Mouse (Mus musculus): Measurements from ENCODE around the gene Slc52a3. TPM values are rescaled to one million over a fixed set of nuclear protein-coding genes. Genes with fewer than 3 reads are reported as not detected.
A peak's percentile ranks its signal among the peaks of the same experiment; 100 is the strongest.
"Not testable (repeated sequence)": the region's sequence is repeated elsewhere in the genome, so short reads cannot be mapped to it uniquely, and the experiment has no call there.

The Slc52a3 gene
- total RNA-seq, 2 experiments from 2014 or later, result 3.1 TPM

GRCm38 (mm10) chr2:151972880-151973594 lies 23.3 kb upstream of the Slc52a3 start:
- peak in 1 of 2 experiments; percentile 36 for DNase-seq (ENCODE audit: low spot score in 2 of 2)

DNA sequence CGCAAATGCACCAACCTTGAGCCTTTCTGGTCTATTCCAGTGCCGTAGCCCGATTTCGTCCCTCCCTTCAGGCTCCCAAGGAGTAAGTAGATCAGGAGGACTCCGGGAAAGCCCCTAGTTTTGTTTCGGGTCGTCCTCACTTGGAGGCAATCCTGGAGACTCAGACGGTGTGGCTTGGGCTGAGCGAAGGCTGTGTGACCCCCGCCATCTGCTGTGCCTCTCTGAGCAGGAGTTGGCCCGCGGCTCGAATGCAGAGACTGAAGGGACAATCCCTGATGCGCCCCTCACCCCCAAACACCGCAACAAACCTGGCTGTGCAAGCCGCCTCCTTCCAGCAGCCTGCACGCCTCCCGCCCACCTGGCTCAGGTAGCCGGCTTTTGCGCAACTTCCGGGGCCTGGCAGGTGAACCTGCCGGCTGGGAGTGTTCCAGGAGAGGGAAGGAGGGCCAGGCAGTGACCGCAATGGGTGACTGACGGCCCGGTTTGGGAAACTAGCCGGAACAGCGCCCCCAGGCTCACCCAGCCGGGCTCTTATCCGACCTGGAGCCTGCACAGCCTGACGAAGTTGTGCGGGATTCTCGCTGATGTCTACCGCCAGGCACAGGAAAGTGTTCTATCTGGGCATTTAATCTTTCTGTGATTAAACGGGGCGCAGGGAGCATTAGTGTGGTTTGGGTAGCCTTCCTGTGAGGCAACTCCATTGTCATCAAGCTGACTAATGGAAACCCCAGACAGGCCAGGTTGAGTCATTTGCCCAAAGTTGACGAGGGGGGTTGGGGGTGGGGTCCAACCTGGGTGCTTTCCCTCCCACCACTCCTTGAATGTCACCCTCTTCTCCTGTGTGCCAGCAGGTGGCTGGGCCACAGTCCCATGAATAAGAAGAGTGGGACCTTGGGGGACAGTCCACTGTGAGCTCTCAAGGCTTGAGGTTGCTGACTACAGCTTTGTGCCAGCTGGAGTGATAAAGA lies 22.4 kb upstream of the Slc52a3 start:
- DNase-seq (ENCODE audit: low spot score in 2 of 2), result no peak

- no peak for DNase-seq (ENCODE audit: low spot score in 2 of 2)
Observed at GRCm38 (mm10) chr2:151975295-151975694, 21.0 kb upstream of the Slc52a3 start.

DNA sequence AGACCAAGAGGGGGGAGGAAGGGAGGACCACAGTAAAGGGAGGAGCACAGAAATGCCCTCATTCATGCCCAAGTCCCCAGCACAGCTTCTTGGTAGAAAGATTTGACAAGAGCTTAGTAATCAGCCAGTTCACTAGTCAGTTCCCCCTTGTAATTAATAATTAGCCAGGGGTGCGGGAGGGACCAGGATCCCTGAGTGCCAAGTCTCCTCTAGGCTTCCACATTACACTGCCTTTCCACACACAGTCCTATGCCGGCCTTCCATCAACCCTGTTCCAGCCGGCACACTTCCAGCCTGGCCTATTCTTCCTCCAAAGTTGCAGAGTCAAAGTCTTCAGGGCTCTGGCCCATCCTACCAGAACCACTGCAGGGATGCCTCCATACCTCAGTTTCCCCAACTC lies 20.2 kb upstream of the Slc52a3 start:
- no peak for DNase-seq (ENCODE audit: low spot score in 2 of 2)

DNA sequence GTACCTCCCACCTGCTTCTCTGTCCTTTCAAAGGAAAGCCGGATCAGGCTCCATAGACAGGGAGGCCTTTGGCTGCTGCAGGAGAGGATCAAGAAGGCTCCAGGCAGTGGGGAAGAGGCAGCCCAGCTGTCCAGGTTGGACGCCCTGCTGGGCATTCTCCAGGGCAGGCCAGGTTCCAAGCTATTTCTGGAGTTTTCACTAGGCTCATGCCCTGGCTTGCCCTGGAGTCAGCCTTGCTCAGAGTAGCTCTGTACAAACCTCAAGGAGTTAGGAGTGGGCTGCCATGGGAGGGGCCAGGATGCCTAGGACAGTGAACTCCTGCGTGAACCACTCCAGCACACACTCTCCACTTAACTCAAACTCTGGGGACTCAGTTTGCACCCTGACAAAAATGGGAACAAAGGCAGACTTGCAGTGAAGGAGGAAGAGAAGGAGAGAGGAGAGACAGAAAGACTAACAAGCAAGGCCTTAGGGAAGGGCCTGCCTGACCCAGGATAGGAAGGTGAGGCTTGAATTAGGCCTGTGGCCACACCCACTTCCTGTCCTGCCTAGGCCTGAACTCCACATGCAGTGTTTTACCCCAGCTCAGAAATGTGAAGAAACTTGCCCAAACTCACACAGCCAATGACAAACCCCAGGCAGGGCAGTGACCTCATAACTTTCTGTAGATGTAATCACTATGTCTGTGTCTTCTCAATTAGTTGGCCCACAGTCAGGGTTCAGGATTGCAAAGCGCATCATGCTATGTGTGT lies 18.4 kb upstream of the Slc52a3 start:
- peak in 1 of 2 experiments; percentile 18 for DNase-seq (ENCODE audit: low spot score in 2 of 2)

- DNase-seq (ENCODE audit: low spot score in 2 of 2), result no peak
Observed at GRCm38 (mm10) chr2:151978494-151978893, 17.8 kb upstream of the Slc52a3 start.

- peak; percentile 90 to 92 for DNase-seq (ENCODE audit: low spot score in 2 of 2)
Observed at GRCm38 (mm10) chr2:151979470-151980354, 16.6 kb upstream of the Slc52a3 start, which contains the start of gene Fam110a. TSS of gene Fam110a (minus strand) at chr2:151980219.

DNA sequence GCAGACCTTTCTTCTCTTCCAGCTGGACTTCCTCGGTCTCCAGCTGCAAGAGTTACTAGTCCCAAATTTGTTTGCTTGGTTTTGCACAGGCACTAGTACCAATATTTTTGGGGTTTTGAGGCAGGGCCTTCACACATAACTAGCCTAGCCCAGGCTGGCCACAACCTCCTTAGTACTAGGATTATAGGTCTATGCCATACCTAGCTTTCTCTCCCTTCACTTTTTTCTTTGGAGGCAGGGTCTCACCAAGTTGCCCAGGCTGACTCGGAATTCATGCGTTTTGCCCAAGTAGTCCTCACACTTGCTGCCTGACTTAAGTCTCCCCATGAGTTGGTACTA lies 16.0 kb upstream of the Slc52a3 start:
- DNase-seq (ENCODE audit: low spot score in 2 of 2), result no peak

DNA sequence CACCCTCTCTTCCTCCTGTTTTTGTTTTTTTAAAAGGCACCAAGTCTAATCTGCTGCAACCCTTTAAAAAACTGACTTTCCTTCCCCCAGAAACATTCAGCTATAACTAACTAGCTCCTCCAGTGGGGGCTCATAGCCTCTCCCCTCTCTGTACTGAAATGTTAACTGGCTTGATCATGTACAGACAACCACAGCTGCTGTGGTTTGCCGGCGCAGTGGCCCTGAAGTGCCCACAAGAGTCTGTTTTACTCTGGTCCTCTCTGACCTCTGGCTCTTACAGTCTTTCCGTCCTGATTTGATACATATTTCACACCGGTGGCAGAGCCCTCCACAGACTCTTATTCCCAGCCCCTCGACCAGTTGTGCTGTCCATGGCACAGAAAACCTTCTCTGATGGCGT lies 15.0 kb upstream of the Slc52a3 start:
- no peak for DNase-seq (ENCODE audit: low spot score in 2 of 2)

- DNase-seq (ENCODE audit: low spot score in 2 of 2), result no peak
Observed at GRCm38 (mm10) chr2:151982476-151982875, 13.8 kb upstream of the Slc52a3 start.

DNA sequence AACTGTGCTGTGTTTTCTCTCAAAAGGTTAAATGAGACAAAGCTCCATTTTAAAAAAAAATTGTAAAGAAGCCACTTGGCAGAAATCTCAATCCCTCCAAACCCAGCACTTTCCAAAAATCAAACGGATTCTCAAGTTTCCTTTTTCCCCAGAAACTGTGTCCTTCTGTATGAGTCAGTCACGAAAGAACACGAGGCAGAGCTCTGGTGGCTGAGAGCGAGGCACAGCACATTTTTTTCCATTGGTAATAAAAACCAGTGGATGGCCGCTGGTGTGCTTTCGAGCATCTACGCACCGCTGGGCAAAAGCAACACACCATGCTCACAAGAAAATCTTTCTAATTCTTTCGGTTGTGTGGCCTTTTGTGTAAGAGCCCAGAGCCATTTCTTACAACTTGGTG lies 12.3 kb upstream of the Slc52a3 start:
- no peak for DNase-seq (ENCODE audit: low spot score in 2 of 2)

DNA sequence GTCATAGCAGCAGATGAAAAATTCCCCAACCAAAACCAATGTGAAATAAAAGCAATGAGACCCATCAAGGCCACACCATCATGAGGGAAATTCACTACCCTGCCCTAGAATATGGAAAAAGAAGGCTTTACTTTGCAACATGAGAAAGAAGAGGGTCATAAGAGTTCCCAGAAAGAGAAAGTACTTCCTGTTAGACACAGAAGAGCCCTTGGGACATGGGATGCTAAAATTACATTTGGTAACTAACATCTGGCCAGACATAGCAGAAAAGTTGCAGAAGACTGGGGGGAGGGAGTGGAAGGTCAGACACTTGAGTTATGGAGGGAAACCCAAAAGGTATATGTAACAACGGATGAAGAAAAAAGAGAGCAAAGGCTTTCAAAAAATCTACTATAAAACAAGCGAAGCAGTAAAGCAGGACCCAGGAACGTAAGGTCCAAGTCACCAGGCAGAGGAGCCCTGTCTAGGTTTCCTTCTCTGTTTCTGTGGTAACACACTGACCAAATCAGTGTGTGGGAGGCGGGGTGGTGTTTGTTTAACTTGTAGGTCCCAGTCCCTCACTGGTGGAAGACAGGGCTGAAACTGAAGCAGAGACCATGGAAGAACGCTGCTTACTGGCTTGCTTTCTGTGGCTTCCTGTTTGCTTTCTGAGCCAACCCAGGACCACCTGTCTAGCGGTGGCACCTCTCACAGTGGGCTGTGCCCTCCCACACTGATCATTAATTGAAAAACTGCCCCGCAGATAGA lies 10.7 kb upstream of the Slc52a3 start:
- DNase-seq (ENCODE audit: low spot score in 2 of 2), result no peak

DNA sequence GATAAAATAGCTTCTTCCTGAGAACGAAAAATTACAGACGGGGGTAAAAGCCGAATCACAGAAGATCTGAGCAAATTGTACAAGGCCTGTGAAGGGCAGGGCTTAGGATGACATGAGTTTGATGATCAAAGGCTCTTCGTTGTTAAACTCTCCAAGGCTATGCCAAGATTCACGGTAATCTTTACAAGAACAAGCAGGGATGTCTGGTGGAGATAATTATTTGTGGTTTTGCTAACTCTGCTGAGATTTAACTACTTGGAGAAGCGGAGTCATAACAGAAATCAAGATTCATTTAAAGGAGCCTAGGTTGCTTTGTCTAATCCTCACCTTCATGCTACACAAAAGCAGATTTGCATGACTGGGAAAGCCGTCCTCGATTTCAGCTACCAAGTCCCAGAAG lies 9.4 kb upstream of the Slc52a3 start:
- DNase-seq (ENCODE audit: low spot score in 2 of 2), result no peak

GRCm38 (mm10) chr2:151988978-151989377 lies 7.3 kb upstream of the Slc52a3 start:
- no peak for DNase-seq (ENCODE audit: low spot score in 2 of 2)

DNA sequence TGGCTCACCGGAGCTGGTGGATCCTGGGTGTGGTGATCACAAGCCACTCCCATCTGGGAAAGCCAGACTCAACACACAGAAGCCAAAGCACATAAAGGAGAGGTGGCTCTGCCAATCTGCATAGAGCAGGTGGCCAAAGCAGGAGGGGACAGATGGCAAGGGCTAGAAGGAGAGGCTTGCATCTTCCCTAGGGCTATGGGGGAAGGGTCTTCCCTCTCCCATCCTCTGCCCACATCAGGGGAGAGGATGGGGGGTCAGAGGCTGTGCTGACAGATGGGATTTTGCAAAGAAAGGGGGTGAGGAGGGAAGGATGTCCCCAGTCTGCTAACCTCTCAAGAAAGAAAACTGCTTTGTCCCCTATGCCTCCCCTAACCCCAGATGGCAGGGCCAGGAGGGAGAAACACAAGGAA lies 5.3 kb upstream of the Slc52a3 start:
- DNase-seq (ENCODE audit: low spot score in 2 of 2), result no peak

DNA sequence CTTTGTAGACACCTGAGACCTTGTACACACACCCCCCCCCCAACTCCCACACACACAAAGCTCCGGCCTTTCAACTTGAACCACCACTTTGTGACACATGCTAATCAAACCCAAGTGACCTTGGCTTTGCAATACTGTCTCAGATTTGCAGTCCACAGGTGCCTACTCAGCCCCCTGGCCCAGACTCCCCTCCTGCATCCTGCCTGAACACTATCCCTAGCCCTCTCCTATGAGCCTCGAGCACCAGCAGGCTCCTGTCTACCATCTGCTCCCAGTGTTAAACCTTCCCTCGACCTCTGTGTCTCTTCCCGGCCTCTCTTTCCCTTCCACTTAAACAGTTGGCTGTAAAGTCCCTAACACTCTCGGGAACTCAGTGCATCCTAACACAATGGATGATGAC lies 4.9 kb upstream of the Slc52a3 start:
- no peak for DNase-seq (ENCODE audit: low spot score in 2 of 2)

DNA sequence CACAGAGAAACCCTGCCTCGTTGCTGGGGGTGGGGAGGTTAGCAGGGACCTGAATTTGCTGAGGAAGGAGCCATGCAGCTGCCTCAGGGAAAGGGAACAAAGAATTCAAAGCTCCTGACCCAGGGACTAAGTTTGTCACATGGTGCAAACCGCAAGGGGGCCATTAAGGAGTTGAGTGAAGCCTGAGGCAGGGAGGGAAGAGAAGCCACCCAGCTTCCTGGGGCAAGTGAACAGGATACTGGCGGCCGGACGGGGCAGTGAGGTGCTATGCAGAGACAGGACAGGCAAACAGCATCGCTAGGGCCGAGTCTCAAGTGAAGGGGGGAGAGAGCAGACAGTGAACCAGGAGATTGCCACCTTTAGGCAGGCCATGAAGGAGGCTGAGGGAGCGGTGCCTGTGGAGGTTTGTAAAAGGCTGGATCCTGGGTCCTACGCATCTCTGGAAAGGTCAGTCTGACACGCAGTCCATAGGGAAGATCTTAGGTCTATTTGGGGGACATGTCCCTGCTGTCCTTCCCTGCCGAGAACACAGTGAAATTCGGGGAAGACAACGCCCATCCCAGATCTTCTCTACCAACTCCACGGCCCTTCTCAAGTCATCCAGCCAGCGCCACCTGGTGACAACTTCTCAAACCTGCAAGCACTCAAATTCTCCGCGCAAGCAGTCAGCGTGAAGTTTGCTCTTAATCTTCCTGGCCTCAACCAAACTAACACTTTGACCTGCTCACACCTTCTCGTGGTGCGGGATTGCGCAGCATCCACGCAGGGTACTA lies 1.8 kb upstream of the Slc52a3 start:
- DNase-seq (ENCODE audit: low spot score in 2 of 2), result peak; percentile 84 to 86

GRCm38 (mm10) chr2:151997190-151997575 lies 872 bp downstream of the Slc52a3 start:
- not testable (repeated sequence) for DNase-seq (ENCODE audit: low spot score in 2 of 2)

Measured in layer of hippocampus, postnatal 10 days (tissue).